Mouse (Mus musculus) cerebellum, postnatal 25 days (tissue): ENCODE measurements around the gene Acrv1.
A peak's percentile ranks its signal among the peaks of the same experiment; 100 is the strongest.
"Not testable (repeated sequence)": the region's sequence is repeated elsewhere in the genome, so short reads cannot be mapped to it uniquely, and the experiment has no call there.

Experiments used
- DNase-seq, 2 experiments: peaks; one replicate each; pipeline ENCODE4 v3.0.0; 2021; ENCODE audit warnings: mixed read lengths in 2 of 2

Gene Acrv1

DNA sequence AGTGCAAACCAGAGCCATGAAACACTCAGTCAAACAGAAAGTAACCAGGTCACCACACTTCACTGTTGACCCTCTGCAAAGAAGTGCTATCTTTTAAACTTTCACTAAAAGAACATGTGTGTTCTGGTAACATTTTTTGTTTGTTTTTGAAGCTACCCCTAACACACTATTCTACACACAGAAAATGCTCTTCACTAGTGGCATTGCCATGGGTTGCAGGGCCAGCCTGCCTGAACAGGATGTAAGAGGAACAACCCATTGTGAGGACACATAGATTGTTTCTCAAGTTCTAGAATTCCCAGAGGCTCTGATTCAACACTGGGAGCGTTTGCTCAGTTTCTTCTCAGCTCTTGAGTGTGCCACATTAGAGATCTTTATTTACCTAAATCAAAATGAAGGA is at the start of gene Acrv1:
Gene Acrv1, plus strand, starts transcription at position 301 of the 400 bp plus-strand sequence.
- DNase-seq = no peak

DNA sequence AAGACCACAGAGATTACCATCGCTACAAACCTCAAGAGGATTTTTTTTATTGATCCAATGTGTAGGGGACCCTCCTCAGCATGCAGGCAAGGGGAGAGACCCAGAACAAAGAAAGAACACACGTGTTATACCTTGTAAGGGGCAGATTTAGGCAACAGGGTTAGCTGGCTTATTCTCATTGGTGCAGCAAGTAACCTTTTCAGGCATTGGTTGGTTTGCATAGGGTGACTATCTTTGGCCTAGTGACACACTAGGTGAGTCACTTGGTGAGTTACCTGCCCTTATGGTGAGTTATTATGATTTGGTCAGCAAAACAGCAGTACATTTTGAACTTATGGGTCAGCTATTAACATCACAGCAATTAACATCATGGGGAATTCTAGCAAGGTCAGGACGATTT is 49.7 kb upstream of the Acrv1 start, which contains the start of gene A630095E13Rik:
Gene A630095E13Rik, minus strand, starts transcription at position 101 of the 400 bp plus-strand sequence.
- DNase-seq = not testable (repeated sequence)

DNA sequence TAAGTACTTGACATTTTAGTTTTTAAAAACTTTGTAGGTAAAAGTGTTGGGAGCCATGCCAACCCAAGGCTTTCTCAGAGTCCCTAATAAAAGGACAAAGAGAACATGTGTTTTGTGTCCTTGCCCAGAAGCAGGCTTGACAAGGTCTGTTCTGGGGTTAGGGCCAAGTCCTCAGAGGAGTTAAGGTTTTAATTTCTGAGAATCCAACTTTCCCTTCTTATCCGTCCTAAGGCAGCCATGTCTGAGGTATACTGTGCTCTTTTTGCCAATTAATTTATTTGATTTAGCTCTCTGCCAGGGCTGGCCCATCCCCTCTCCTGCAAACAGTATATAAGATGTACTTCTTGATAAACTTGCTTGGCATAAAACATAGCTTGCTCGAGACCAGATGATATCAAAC is 11.6 kb upstream of the Acrv1 start:
- DNase-seq = no peak

DNA sequence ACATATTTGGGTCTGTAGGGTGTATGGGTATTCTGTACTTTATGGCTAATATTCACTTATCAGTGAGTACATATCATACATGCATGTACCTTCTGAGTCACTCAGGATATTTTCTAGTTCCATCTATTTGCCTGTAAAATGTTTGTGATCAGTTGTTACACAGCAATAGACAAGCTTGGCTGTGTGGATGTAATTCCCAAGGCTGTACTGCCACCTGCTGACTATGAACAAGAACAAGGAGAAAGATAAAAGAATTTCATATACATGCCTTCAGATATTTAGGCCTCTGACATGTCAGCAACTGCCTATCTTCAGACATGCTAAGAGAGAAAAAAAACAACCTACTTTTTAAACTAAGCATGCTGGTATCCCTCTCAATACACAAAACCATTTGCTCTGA is 5.7 kb upstream of the Acrv1 start:
- DNase-seq = no peak

DNA sequence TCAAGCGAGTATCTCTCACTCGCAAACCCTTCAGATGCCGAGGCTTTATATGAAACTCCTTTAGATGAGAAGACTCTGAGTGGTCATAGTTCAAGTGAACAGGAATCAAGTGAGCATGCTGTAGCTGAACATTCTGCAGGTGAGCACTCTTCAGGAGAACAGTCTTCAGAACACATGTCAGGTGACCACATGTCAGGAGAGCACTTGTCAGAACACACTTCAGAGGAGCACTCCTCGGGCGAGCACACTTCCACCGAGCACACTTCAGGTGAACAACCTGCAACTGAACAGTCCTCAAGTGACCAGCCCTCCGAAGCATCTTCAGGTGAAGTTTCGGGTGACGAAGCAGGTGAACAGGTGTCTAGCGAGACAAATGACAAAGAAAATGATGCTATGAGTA is 1.3 kb downstream of the Acrv1 start:
- no peak for DNase-seq

DNA sequence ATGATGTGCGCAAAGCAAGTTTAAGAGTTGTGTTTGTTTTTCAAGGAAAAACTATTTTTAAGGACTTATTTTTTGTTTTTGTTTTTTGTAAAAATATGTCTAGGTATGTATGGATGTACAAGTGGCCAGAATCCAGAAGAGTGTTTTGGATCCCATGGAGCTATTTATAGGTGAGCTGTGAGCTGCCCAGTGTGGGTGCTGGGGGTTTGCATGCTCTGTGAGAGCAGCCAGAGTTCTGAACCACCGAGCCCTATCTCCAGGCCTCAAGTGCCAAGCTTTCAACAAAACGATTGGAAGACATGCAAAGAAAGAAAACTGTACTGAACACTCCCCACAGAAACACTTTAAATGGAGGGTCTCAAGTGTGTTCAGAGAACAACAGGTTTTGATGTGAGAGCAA is 12.9 kb downstream of the Acrv1 start:
- DNase-seq = no peak

DNA sequence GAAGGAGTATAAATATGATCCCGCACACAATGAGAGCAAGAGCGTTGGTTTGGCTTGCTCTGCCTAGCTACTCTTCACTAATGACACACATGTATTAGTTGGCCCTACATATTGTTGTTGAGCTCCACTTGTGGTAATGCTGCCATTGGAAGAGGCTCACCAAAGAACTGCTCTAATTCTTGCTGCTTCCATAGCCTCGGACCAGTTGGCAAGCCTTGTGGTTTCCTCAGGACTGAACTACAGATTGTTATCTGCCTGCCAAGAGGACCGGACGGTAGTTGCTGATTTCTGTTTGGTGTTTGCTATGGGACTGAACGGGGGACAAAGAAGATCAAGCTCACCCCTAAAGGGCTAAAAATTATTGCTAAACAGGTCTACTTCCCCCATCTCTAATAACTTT is 14.3 kb downstream of the Acrv1 start:
- DNase-seq = no peak

DNA sequence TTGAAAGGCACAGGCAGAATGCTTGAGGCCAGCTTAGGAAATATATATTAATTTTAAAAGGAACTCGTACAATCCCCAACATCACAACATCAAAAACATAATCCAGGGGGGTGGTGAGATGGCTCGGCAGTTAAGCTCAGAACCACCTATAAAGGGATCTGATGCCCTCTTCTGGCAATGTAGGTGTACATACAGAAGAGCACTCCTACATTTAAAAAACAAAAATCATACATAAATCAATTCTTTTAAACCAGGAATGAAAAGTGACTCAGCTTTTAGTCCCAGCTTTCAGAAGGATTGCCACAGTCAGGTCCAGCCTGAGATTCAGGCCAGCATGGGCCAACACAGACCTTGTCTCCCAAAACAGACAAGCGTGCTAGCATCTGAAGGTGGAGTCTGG is 23.6 kb downstream of the Acrv1 start:
- DNase-seq = no peak

DNA sequence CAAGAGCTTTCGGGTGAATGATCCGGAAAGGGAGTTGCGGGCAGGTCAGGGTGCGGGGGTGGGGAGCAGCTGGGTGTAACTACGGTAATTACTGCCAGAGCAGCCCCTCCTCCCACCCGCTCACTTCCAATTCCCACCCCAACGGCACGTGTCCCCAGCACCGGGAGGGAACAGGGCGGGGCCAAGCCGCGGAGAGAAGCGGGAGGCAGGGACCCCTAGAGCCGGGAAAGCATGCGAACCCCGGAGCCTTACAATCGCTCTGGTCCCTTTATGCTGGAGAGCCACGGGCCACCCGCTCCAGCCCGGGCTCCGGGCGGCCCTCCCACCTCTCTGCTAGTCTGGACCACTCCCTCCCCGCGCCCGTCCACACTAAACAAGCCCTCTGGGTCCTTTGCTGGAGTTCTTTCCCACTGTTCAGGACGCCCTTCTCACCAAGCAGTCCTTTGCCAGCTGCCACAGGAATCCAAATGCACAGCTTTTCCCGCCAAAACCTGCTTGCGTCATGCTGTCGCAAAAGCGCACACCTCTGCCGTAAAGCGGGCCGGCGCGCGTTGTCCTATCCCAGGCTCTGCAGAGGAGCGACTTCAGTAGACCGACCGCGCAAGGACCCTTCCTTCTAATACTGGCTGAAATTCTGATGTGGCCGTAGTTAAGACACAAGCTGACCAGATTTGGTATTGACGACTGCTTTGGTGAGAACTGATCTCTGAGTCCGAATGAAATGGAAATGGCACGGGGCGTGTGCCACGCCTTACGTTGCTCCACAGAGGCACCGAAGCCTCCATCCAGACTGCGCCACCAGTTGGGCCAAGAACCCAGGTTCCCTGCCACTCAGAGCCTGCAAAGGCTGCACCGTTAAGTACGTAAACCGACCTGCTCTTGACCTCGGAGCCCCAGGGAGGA is 33.4 kb downstream of the Acrv1 start:
- peak; percentile 94 to 95 for DNase-seq

DNA sequence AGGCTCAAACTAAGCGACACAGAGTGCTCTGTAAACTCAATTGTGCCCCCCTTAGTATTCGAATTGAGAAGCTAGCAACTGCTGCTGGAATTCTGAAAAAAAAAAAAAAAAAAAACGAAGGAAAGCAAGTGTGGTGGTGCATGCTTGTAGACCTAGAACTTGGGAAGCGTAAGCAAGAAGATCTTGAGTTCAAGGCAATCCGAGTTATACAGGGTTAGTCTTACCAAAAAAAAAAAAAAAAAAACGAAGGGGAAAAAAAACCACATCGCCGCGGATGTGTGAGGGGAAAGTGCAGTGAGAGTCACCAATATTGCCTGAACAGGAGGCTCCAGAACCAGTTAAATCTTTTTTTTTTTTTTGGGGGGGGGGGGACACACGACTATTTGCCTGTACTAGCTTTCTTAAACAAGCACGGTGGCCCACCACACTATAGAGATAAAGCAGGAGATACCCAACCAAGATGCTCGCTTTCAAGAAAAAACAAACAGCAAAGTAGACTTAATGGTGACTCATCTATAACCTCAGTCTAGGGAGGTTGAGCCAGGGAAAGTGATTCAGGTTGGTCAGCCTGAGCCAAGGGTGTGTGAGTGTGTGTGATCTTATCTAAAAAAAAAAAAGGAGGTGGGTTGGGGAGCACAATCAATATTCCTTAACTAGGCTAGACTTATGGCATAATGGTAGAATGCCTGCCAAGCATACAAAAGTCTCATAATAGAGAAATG is 34.2 kb downstream of the Acrv1 start, which contains the start of gene Chek1:
Gene Chek1, minus strand, starts transcription at position 32 of the 722 bp plus-strand sequence.
- DNase-seq = no peak
